Mouse (Mus musculus) forebrain, embryonic 12.5 days (tissue): Measurements from ENCODE around the gene Scrt2. TPM values are rescaled to one million over a fixed set of nuclear protein-coding genes. Genes with fewer than 3 reads are reported as not detected.

Experiments used
- ATAC-seq: fragments of 200-750 bp; cut with Nextera tagmentation; 2 replicates; pipeline ENCODE4 v1.8.0; 2017; ENCODE audit warnings: moderate TSS enrichment; ENCODE audit not compliant: low FRiP score
- H3K27ac ChIP-seq: fragments of 300-500 bp; sonication (generic); 2 replicates; pipeline ENCODE4 v1.5.1; 2016; ENCODE audit warnings: mild to moderate bottlenecking
- H3K27me3 ChIP-seq: fragments of 300-500 bp; sonication (generic); 2 replicates; pipeline ENCODE4 v1.6.1; 2016; ENCODE audit warnings: mild to moderate bottlenecking
- H3K36me3 ChIP-seq: fragments of 300-500 bp; sonication (generic); replicated peaks from 2 replicates; pipeline ENCODE4 v1.6.1; 2016; ENCODE audit warnings: mild to moderate bottlenecking
- H3K4me1 ChIP-seq: fragments of 300-500 bp; sonication (generic); 2 replicates; pipeline ENCODE4 v1.6.1; 2016
- H3K4me2 ChIP-seq: fragments of 300-500 bp; sonication (generic); 2 replicates; pipeline ENCODE4 v1.6.1; 2016; ENCODE audit warnings: mild to moderate bottlenecking, moderate library complexity
- H3K4me3 ChIP-seq: fragments of 300-500 bp; sonication (generic); replicated peaks from 2 replicates; pipeline ENCODE4 v1.5.1; 2016; ENCODE audit warnings: mild to moderate bottlenecking
- H3K9ac ChIP-seq: fragments of 300-500 bp; sonication (generic); 2 replicates; pipeline ENCODE4 v1.6.1; 2016; ENCODE audit warnings: mild to moderate bottlenecking
- H3K9me3 ChIP-seq: fragments of 300-500 bp; sonication (generic); 2 replicates; pipeline ENCODE4 v1.6.1; 2016
- WGBS: fragments of 180-500 bp; shearing (Covaris S2); methylation state at CpG from one replicate; pipeline ENCODE4 v1.1.7; 2016; 5-methylcytosine and 5-hydroxymethylcytosine counted together
- polyA plus RNA-seq: library from polyadenylated mRNA; unstranded; fragments of >200 nt; fragmentation: Nextera tagmentation; extraction: Ambion mirVana; gene quantifications from 2 replicates; pipeline ENCODE4 v1.2.1, GENCODE M21; 2016

Scrt2 gene
- polyA plus RNA-seq, 1 experiment from 2014 or later: 15.6 TPM

DNA sequence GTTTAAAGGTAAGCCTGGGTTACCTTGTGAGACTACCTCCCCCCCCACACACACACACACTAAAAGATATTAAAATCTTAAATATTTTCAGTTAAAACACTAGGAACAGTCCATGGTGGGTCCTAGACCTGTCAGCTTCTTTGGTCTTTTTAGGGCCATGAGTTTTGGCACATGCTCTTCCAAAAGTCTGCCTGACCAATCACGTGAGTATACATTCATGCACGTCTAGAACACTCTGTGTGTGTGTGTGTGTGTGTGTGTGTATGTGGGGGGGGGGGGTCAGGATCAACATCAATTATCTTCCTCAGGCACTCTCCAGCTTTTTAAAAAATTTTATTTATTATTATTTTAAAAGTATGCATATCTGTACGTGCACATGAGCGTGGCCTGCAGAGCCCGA lies 31.2 kb downstream of the Scrt2 start:
- Histone ChIP-seq H3K4me3 (no peak overlapping the region), H3K27ac (no peak overlapping the region), H3K4me2 (no peak overlapping the region), H3K9ac (no peak overlapping the region), H3K36me3 (peaks cover 6% of the 10 kb centered on the region; the same call in 1 of the 2 replicates), H3K4me1 (peaks cover 25% of the 10 kb centered on the region), H3K27me3 (peaks cover 16% of the 10 kb centered on the region), H3K9me3 (no peaks in the 10 kb centered on the region)
- no peak for ATAC-seq
- 84% methylated on average over 5 of the region's 5 CpGs for WGBS

DNA sequence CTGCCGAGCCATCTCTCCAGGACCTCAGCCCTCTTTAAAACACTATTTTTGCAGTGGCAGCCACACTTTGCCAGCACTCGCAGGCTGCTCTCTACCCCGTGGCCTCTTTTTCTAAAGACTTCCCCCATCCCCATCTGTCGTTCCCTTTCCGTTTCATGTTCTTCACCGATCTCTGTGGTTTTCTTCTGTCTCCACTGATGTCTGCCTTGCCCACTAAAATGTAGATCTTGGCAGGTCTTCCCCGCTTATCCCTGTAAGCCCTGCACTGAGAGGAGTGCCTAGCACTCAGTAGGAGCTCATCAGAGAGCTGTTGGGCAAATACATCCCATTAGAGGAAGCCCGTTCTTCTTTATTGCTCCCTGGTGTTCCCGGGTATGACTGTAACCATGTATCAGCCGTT lies 31.6 kb downstream of the Scrt2 start:
- H3K9ac ChIP-seq: no peak overlapping the region
- H3K27ac ChIP-seq: no peak overlapping the region
- no peak for ATAC-seq
- no peak overlapping the region for H3K4me3 ChIP-seq
- no peaks in the 10 kb centered on the region for H3K9me3 ChIP-seq
- 73% methylated on average over 10 of the region's 10 CpGs for WGBS
- no peak overlapping the region for H3K4me2 ChIP-seq
- H3K27me3 ChIP-seq: peaks cover 16% of the 10 kb centered on the region
- H3K36me3 ChIP-seq: peaks cover under 1% of the 10 kb centered on the region; the same call in 1 of the 2 replicates
- peaks cover 25% of the 10 kb centered on the region for H3K4me1 ChIP-seq

DNA sequence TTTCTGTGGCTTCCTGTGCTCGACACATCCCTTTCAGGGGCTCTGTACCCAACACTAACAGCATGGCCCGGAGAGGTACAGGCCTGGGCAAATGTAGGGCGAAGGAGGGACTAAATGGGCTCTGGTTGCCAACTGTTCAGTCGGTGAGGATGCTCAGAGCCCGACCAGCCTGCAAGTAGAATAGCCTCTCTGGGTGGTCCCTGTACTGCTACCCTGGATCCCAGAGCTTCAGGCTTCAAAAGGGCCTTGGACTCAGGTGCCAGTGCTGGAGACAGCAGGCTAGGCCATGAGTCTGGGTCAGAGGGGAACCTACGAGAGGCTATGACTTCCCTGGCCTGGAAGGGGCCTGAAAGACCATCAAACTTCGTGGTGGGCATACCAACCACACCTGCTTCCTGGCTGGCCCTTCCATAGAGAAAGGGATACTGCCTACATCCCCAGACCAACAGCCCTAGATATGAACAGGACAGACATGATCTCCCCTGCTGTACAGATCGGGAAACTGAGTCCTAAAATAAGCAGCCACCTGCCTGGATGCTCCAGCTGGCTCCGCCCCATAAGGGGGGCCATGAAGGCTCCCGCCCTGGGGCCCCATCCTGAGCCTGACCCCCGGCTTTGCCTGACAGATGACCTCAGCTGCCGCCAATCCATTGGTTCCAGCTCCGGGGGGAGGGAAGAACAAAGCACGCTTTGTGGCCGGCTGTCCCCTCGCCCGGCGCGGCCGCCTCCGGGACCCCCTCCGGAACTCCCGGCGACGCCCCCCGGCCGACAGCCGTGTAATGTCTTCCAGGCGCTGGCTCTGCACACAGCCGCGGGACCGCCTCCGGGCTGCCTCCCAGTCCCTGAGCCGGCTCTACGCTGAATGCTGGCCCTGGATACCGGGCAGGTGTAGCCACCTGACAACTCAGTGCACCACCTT lies 33.0 kb downstream of the Scrt2 start:
- no peak overlapping the region for H3K27ac ChIP-seq
- H3K4me2 ChIP-seq: peak overlapping the region; percentile 53

DNA sequence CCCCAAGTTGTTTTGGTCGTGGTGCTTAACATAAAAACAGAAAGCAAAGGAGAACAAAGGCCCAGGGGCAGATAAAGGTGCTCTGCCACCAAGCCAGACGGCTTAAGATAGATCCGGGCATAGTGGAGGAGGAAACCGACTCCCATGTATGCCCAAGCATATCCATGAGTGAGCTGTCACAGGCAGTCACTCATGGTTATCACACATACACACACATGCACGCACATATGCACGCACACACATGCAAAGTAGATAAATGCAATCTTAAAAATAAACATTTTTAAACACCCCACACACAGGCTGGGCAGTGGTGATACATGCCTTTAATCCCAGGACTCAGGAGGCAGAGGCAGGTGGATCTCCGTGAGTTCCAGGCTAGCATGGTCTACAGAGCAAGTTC lies 36.4 kb downstream of the Scrt2 start:
- H3K4me1 ChIP-seq: peaks cover 33% of the 10 kb centered on the region

More for the DNA sequence above, 33.0 kb downstream of the Scrt2 start:
- no peaks in the 10 kb centered on the region for H3K36me3 ChIP-seq
- H3K9me3 ChIP-seq: no peaks in the 10 kb centered on the region
- peaks cover 26% of the 10 kb centered on the region for H3K4me1 ChIP-seq
- peaks cover 16% of the 10 kb centered on the region for H3K27me3 ChIP-seq
- peak overlapping the region; percentile 31 for H3K9ac ChIP-seq
- ATAC-seq: peak; percentile 45
- WGBS: 11% methylated on average over 36 of the region's 36 CpGs
- peak overlapping the region; percentile 24 for H3K4me3 ChIP-seq

DNA sequence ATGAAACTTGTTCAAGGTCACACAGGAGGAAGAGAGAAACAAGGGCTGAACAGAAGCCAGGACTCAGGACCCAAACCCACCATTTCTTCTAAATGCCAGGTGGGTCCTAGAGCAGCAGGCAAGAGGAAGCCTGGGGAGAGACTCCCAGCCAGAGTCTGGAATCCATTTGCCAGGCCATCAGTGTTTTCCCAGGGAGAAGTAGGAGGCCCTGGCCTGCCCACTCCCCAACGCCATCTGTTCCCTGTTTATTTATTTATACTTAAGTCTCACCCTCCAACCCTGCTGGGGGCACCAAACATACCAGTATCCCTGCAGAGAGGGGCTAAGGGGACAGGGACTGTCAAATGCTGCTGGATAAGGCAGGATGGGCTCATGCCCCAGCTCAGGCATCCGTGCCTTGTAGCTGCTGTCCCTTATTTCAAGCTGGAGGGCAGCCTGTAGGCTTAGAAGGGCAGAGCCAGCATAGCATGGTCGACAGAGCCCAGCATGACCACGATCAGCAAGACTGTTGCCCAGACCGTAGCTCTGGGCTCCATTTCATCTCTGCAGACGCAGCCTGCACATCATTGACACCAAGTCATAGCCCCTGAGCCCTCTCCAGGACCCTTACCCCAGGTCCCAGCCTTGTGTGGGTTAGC lies 38.0 kb downstream of the Scrt2 start:
- no peaks in the 10 kb centered on the region for H3K9me3 ChIP-seq
- WGBS: 67% methylated on average over 6 of the region's 6 CpGs
- ATAC-seq: no peak
- H3K9ac ChIP-seq: no peak overlapping the region
- H3K4me1 ChIP-seq: peaks cover 25% of the 10 kb centered on the region
- H3K27me3 ChIP-seq: peaks cover 19% of the 10 kb centered on the region
- no peak overlapping the region for H3K4me2 ChIP-seq
- no peak overlapping the region for H3K27ac ChIP-seq
- no peaks in the 10 kb centered on the region for H3K36me3 ChIP-seq
- no peak overlapping the region for H3K4me3 ChIP-seq

More for the DNA sequence above, 36.4 kb downstream of the Scrt2 start:
- 87% methylated on average over 7 of the region's 7 CpGs for WGBS
- H3K4me2 ChIP-seq: no peak overlapping the region
- H3K36me3 ChIP-seq: no peaks in the 10 kb centered on the region
- peaks cover 24% of the 10 kb centered on the region for H3K27me3 ChIP-seq
- ATAC-seq: no peak
- no peak overlapping the region for H3K4me3 ChIP-seq
- no peak overlapping the region for H3K9ac ChIP-seq
- no peaks in the 10 kb centered on the region for H3K9me3 ChIP-seq
- no peak overlapping the region for H3K27ac ChIP-seq

DNA sequence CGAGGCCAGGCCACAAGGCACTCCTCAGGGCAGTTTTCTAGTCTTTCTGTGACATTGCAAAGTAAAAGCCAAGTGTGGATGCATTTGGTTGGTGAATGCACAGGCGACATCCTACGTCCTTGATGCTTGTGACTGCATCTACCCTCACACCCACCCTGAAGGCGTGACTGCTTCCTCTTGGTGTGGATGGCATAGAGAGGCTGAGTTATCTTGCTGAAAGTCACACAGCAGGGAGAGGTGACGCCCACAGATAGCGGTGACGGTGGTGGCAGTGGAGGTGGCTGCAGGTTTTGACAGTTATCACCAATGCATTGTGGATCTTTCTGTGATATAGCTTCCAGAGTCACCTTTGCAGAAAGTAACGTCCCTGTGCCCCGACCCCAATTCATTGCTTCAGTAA lies 41.6 kb downstream of the Scrt2 start:
- Histone ChIP-seq H3K9me3 (no peaks in the 10 kb centered on the region), H3K4me2 (no peak overlapping the region), H3K4me1 (0 out of 2 replicates have a peak, but pooled peaks cover 8% of the 10 kb centered on the region), H3K27ac (no peak overlapping the region), H3K9ac (no peak overlapping the region), H3K36me3 (no peaks in the 10 kb centered on the region), H3K27me3 (peaks cover 8% of the 10 kb centered on the region; the same call in 1 of the 2 replicates), H3K4me3 (no peak overlapping the region)
- ATAC-seq: no peak
- 82% methylated on average over 9 of the region's 9 CpGs for WGBS

DNA sequence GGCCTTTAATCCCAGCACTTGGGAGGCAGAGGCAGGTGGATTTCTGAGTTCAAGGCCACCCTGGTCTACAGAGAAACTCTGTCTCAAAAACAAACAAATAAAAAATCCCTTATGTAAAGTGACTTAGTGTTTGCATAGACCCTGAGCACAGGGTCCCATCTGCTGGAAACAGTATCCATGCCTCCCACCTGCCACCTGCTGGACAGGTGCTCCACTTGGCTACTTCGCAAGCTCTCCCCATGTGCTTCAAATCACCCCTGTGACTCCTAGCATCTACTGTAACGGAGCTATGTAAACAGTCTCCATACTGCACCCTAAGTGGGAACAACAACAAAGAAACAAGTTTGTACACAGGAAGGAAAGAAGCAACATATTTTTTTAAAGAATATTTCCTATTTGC lies 47.3 kb downstream of the Scrt2 start:
- H3K4me1 ChIP-seq: no peaks in the 10 kb centered on the region
- ATAC-seq: no peak
- H3K27ac ChIP-seq: no peak overlapping the region
- H3K36me3 ChIP-seq: no peaks in the 10 kb centered on the region
- WGBS: 84% methylated on average over 2 of the region's 2 CpGs
- H3K4me3 ChIP-seq: no peak overlapping the region
- no peaks in the 10 kb centered on the region for H3K9me3 ChIP-seq
- H3K4me2 ChIP-seq: no peak overlapping the region
- H3K9ac ChIP-seq: no peak overlapping the region
- H3K27me3 ChIP-seq: peaks cover 5% of the 10 kb centered on the region; the same call in 1 of the 2 replicates

DNA sequence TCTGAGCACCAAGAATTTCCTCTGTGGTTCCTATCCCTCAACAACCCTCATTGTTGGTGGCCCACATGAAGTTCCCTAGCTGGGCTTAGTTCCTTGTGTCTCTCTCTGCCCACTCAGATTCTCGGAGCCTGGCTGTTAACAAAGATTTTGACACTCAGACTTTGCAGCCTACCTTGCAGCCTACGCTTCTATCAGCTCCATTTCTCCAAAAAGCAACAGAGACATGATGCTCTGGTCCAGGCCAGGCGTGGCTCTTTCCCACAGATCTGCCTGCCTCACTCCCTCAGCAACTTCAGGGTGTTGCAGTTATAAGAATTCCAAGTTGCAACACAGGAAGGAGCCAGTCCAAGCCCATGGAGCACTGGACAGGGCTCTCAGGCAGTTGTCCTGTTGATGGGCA lies 48.4 kb downstream of the Scrt2 start:
- Histone ChIP-seq H3K36me3 (no peaks in the 10 kb centered on the region), H3K27me3 (peaks cover 8% of the 10 kb centered on the region; the same call in 1 of the 2 replicates), H3K4me1 (no peaks in the 10 kb centered on the region), H3K27ac (no peak overlapping the region), H3K4me3 (no peak overlapping the region), H3K9me3 (no peaks in the 10 kb centered on the region), H3K4me2 (no peak overlapping the region), H3K9ac (no peak overlapping the region)
- WGBS: 69% methylated on average over 3 of the region's 3 CpGs
- ATAC-seq: no peak

DNA sequence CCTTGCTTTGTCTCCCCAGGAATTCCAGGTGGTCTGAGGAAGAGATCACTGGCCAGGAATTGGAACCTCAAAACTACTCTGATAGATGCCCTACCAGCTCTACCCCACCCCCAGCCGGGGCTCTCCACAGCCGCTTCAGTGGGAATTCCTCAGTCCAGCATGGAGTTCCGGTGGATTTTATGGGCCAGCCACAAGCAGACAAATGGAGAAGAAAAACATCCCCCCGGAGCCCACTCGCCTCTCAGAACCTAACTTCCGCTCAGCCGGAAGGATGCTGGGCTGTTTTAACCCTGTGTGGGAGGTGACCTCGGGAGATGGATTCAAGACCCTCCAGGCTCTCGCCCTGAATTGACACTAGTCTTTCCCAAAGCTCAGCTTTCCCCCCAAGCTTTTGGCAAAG lies 50.7 kb downstream of the Scrt2 start:
- WGBS: 58% methylated on average over 9 of the region's 9 CpGs
- Histone ChIP-seq H3K27ac (no peak overlapping the region), H3K4me1 (no peaks in the 10 kb centered on the region), H3K4me3 (no peak overlapping the region), H3K4me2 (no peak overlapping the region), H3K9me3 (no peaks in the 10 kb centered on the region), H3K36me3 (no peaks in the 10 kb centered on the region), H3K27me3 (peaks cover 8% of the 10 kb centered on the region; the same call in 1 of the 2 replicates), H3K9ac (no peak overlapping the region)
- no peak for ATAC-seq

DNA sequence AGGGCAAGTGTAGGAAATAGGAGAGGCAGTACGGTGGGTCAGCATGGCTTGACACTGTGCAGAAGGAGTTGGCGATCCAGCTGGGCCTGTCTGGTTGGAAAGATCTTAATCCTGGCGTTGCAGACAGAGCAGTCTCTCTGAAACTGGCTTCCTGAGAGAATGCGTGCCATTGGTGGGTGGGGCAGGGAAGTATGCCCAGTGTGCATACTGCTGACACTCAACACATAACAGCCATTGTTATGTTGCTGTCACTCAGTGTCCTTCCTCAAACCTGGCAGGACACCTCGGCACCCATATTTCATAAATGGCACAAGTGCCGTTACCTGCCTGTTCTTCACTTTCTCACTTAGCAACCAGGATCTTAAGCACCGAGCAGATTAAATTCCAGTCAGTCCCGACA lies 51.4 kb downstream of the Scrt2 start:
- ATAC-seq: no peak
- WGBS: 80% methylated on average over 8 of the region's 8 CpGs
- H3K9me3 ChIP-seq: no peaks in the 10 kb centered on the region

DNA sequence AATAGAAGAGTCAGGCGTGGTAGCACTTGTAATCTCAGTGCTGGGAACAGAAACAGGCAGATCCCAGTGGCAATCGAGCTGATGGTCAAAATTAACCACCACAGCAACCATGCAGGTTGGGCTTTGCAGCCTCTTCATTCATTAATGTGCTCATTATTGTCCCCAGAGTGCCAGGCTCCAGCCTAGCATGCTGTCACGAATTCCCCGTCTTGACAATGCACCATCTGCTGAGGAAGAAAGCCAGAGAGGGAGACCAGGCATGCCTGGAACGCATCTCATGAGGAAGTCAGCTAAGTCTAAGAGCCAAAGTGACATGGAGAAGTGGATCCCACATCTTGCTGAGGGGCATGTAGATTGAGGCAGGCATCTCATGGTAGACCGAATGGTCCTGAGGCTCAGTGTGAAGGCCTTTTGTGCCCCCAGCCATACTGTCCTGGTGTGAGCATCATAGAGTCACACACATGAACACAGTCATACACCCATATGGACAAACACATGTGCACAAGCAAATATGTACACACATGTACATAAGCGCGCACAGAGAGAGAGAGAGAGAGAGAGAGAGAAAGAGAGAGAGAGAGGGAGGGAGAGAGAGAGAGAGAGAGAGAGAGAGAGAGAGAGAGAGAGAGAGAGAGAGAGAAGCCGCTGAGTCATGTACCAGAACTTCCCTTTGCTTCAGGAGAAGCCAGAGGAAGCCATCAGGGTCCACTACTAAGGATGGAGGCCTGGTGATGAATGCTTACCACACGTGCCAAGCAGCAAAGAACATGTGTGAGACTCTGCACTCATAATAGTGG lies 58.1 kb downstream of the Scrt2 start:
- ATAC-seq: no peak
- WGBS: 68% methylated on average over 10 of the region's 10 CpGs
- no peak overlapping the region for H3K4me2 ChIP-seq
- peaks cover 36% of the 10 kb centered on the region for H3K4me1 ChIP-seq
- peaks cover 45% of the 10 kb centered on the region for H3K27me3 ChIP-seq
- no peaks in the 10 kb centered on the region for H3K9me3 ChIP-seq
- no peak overlapping the region for H3K4me3 ChIP-seq
- H3K36me3 ChIP-seq: no peaks in the 10 kb centered on the region
- peak overlapping the region; percentile 33; the same call in 1 of the 2 replicates for H3K27ac ChIP-seq
- H3K9ac ChIP-seq: no peak overlapping the region

More for the DNA sequence above, 51.4 kb downstream of the Scrt2 start:
- Histone ChIP-seq H3K9ac (no peak overlapping the region), H3K4me3 (no peak overlapping the region), H3K27me3 (peaks cover 8% of the 10 kb centered on the region; the same call in 1 of the 2 replicates), H3K4me2 (no peak overlapping the region), H3K36me3 (no peaks in the 10 kb centered on the region), H3K27ac (no peak overlapping the region), H3K4me1 (no peaks in the 10 kb centered on the region)

DNA sequence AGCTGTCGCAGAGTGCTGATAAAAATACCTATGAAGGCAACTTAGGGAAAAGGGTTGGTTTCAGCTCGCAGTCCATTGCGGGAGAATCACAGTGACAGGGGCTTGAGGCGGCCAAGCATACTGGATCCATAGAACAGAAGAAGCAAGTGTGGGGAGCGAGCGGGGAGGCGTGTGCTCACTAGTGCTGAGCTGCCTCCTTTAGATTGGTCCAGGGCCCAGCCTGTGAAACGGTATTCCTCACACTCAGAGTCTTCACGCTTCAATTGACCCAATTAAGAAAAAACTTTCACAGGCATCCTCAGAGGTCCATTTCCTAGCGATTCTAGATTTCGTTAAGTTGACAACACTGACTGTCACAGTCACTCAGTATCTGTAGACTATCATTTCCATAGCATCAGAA lies 59.6 kb downstream of the Scrt2 start:
- H3K27ac ChIP-seq: no peak overlapping the region
- no peak overlapping the region for H3K4me3 ChIP-seq
- no peak overlapping the region for H3K9ac ChIP-seq
- WGBS: 24% methylated on average over 11 of the region's 11 CpGs
- peaks cover 36% of the 10 kb centered on the region for H3K4me1 ChIP-seq
- peaks cover 61% of the 10 kb centered on the region for H3K27me3 ChIP-seq
- no peaks in the 10 kb centered on the region for H3K36me3 ChIP-seq
- H3K9me3 ChIP-seq: no peaks in the 10 kb centered on the region
- H3K4me2 ChIP-seq: no peak overlapping the region
- no peak for ATAC-seq
